Mouse (Mus musculus): ENCODE data around the gene Dennd1c. TPM values are rescaled to one million over a fixed set of nuclear protein-coding genes. Genes with fewer than 3 reads are reported as not detected.

Dennd1c gene
- polyA plus RNA-seq, 1 experiment, result 5.4 TPM

DNA sequence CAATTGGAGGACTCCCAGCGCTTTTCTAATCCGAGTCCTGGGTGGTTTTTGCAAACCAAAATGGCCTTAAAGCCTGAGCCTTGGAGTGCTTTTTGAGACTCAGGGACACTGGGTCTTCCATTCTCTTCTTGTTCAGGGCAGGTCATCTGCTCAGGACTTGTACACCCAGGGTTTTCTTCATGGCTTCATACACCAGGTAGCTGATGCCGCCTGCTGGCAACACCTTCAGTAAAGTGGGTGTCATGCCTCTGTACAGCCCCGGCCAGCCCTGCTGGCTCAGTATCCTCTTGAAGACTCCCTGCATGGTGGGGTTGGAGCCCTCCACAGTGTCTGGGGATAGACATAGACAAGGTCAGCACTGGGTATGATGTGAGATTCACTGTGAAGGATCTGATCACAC lies 45.5 kb downstream of the Dennd1c start:
- TF ChIP-seq CTCF (IDR thresholded peaks at IDR 0.05; ENCODE audit: borderline replicate concordance, extremely low read depth, insufficient read depth, insufficient read length) (no peak), POLR2A (IDR thresholded peaks at IDR 0.05; ENCODE audit: borderline replicate concordance, extremely low read depth, insufficient read depth, insufficient read length, poor library complexity, severe bottlenecking) (no peak)
- no peak for DNase-seq (ENCODE audit: low read depth)

DNA sequence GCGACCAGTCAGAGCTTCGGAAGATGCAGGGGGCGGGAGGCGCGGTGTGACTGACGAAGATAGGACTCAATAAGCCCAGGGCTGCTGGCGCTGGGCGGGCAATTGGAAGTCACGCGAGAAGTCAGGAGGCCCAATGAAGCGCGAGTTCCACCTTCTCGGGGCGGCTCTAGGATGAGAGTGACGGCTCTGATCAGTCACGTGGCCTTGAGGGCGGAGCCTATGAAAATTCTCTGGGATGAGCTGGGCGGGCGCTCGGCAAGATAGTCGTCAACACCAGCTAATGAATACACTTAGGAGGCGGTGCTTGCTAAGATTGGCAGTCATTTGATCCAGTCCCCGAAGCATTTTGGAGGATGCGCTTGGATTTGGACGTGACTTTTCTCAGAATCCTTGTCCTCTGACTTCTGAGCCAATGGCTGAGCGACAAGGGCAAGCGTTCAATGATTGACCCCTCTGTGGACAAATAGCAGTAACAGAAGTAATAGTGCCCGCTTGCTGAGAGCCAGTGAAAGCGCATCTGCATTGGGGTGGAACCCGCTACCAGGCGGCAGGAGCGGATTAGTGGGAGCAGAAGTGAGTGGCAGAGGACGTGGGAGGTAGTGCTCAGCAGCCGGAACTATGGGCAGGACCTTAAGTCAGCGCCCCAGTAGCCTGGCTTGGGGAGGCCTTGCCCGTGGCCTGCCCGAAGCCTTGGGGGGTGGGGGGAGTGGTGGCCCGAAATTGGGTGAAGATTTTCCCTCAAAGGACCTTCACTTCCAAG lies 46.5 kb downstream of the Dennd1c start:
- peak; percentile 63; the same call in 1 of the 2 replicates for TF ChIP-seq POLR2A (IDR thresholded peaks at IDR 0.05; ENCODE audit: borderline replicate concordance, extremely low read depth, insufficient read depth, insufficient read length, poor library complexity, severe bottlenecking)
- no peak for TF ChIP-seq CTCF (IDR thresholded peaks at IDR 0.05; ENCODE audit: borderline replicate concordance, extremely low read depth, insufficient read depth, insufficient read length)
- peak; percentile 100 for DNase-seq (ENCODE audit: low read depth)

DNA sequence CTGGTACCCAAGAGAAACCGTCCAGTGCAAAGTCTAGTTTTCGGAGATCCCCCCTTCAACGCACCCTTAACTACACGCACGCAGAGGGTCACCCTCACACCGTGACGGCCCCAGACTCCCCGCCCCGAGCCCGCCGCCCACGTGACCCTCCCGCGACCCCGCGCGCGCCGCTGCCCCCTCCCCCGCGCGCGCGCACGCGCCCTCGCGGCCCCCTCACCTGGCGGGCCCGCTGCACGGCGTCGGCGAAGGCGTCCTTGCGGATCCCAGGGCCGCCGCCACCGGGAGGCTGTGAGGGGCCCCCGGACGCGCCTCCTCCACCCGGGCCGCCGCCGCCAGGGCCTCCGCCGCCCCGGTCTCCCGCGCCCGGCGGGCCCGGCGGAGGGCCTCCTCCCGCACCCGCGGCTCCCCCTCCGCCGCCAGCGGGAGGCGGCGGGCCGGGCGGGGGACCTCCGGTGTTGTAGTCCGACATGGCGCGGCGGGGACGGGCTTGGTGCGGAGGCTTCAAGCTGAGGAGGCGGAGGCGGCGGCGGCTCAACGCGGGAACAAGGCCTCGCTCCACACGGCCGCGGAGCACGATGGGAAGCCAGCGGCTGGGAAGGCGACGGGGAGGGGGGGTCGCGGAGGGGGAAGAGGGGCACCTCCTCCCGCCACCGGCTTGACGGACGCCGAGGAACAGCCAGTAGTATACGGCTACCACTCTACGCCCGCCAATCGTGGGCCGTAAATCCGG lies 47.2 kb downstream of the Dennd1c start, which contains the start of gene Khsrp:
TSS of gene Khsrp (minus strand) at position 592 of the 730 bp plus-strand sequence.
- TF ChIP-seq POLR2A (IDR thresholded peaks at IDR 0.05; ENCODE audit: borderline replicate concordance, extremely low read depth, insufficient read depth, insufficient read length, poor library complexity, severe bottlenecking), result peak; percentile 84
- no peak for TF ChIP-seq CTCF (IDR thresholded peaks at IDR 0.05; ENCODE audit: borderline replicate concordance, extremely low read depth, insufficient read depth, insufficient read length)
- peak; percentile 51 for DNase-seq (ENCODE audit: low read depth)

GRCm38 (mm10) chr17:57029691-57030090 lies 48.6 kb downstream of the Dennd1c start:
- TF ChIP-seq CTCF (IDR thresholded peaks at IDR 0.05; ENCODE audit: borderline replicate concordance, extremely low read depth, insufficient read depth, insufficient read length) (no peak), POLR2A (IDR thresholded peaks at IDR 0.05; ENCODE audit: borderline replicate concordance, extremely low read depth, insufficient read depth, insufficient read length, poor library complexity, severe bottlenecking) (no peak)
- DNase-seq (ENCODE audit: low read depth), result no peak

GRCm38 (mm10) chr17:57027471-57027870 lies 50.8 kb downstream of the Dennd1c start:
- TF ChIP-seq CTCF (IDR thresholded peaks at IDR 0.05; ENCODE audit: borderline replicate concordance, extremely low read depth, insufficient read depth, insufficient read length), result no peak
- no peak for TF ChIP-seq POLR2A (IDR thresholded peaks at IDR 0.05; ENCODE audit: borderline replicate concordance, extremely low read depth, insufficient read depth, insufficient read length, poor library complexity, severe bottlenecking)

DNA sequence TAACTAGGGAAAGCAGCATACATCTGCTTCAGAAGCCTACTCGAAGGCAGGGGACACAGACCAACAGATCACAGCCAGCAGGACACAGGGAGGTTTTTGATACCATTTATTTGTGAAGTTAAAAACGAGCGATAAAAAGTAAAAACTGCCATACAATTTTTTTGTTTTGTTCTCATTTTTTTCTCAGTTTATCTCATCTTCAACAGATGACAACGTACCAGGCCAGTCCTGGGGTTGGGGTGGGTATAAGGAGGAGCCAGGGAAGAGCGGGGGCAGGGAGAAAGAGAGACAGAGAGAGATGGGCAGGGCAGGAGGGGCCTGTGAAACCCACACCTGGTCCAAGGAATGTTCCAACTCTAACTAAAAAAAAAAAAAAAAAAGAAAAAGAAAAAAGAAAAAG lies 57.4 kb downstream of the Dennd1c start:
- no peak for DNase-seq (ENCODE audit: low read depth)

More at GRCm38 (mm10) chr17:57027471-57027870, 50.8 kb downstream of the Dennd1c start:
- DNase-seq (ENCODE audit: low read depth), result no peak

GRCm38 (mm10) chr17:57019693-57020092 lies 58.6 kb downstream of the Dennd1c start:
- DNase-seq (ENCODE audit: low read depth), result no peak
- no peak for TF ChIP-seq CTCF (IDR thresholded peaks at IDR 0.05; ENCODE audit: borderline replicate concordance, extremely low read depth, insufficient read depth, insufficient read length)
- TF ChIP-seq POLR2A (IDR thresholded peaks at IDR 0.05; ENCODE audit: borderline replicate concordance, extremely low read depth, insufficient read depth, insufficient read length, poor library complexity, severe bottlenecking), result no peak

More for the DNA sequence above, 57.4 kb downstream of the Dennd1c start:
- TF ChIP-seq CTCF (IDR thresholded peaks at IDR 0.05; ENCODE audit: borderline replicate concordance, extremely low read depth, insufficient read depth, insufficient read length), result no peak
- no peak for TF ChIP-seq POLR2A (IDR thresholded peaks at IDR 0.05; ENCODE audit: borderline replicate concordance, extremely low read depth, insufficient read depth, insufficient read length, poor library complexity, severe bottlenecking)

Other genes starting within 250 kb of the Dennd1c start
- 7.8 and 11.1 TPM in 2 replicates for gene Rfx2, start 247.5 kb downstream of the Dennd1c start, polyA plus RNA-seq (2012; rRNA removed)
- gene Acsbg2, start 204.1 kb downstream of the Dennd1c start, polyA plus RNA-seq (2012; rRNA removed), result not detected in 2 replicates
- gene 1700061G19Rik, start 203.0 kb downstream of the Dennd1c start, polyA plus RNA-seq (2012; rRNA removed), result 0.03 and 0.07 TPM in 2 replicates
- 149 and 153 TPM in 2 replicates for gene Mllt1, start 143.1 kb downstream of the Dennd1c start, polyA plus RNA-seq (2012; rRNA removed)
- 0.18 TPM in 1 of 2 replicates, not detected in the other for gene Acer1, start 96.4 kb downstream of the Dennd1c start, polyA plus RNA-seq (2012; rRNA removed)
- 151 and 219 TPM in 2 replicates for gene Clpp, start 88.2 kb downstream of the Dennd1c start, polyA plus RNA-seq (2012; rRNA removed)
- 30.2 and 40.4 TPM in 2 replicates for gene Alkbh7, start 81.2 kb downstream of the Dennd1c start, polyA plus RNA-seq (2012; rRNA removed)
- gene Pspn, start 78.5 kb downstream of the Dennd1c start, polyA plus RNA-seq (2012; rRNA removed), result 0.28 and 0.33 TPM in 2 replicates
- gene Gtf2f1, start 67.2 kb downstream of the Dennd1c start, polyA plus RNA-seq (2012; rRNA removed), result 57.1 and 64.6 TPM in 2 replicates
- 0.08 TPM in 1 of 2 replicates, not detected in the other for gene Gm17949, start 67.0 kb downstream of the Dennd1c start, polyA plus RNA-seq (2012; rRNA removed)
- 112 and 116 TPM in 2 replicates for gene Khsrp, start 47.0 kb downstream of the Dennd1c start, polyA plus RNA-seq (2012; rRNA removed)
- gene Slc25a41, start 36.9 kb downstream of the Dennd1c start, polyA plus RNA-seq (2012; rRNA removed), result 0.12 and 0.16 TPM in 2 replicates
- 2.5 and 3.2 TPM in 2 replicates for gene Crb3, start 19.4 kb downstream of the Dennd1c start, polyA plus RNA-seq (2012; rRNA removed)
- 71.2 and 111 TPM in 2 replicates for gene Slc25a23, start 18.7 kb downstream of the Dennd1c start, polyA plus RNA-seq (2012; rRNA removed)
- gene Tubb4a, start 9.3 kb upstream of the Dennd1c start, polyA plus RNA-seq (2012; rRNA removed), result 182 and 314 TPM in 2 replicates
- 7.1 and 8.8 TPM in 2 replicates for gene Tnfsf9, start 26.8 kb upstream of the Dennd1c start, polyA plus RNA-seq (2012; rRNA removed)
- gene Cd70, start 71.3 kb upstream of the Dennd1c start, polyA plus RNA-seq (2012; rRNA removed), result 0.55 and 0.82 TPM in 2 replicates
- gene Tnfsf14, start 115.7 kb upstream of the Dennd1c start, polyA plus RNA-seq (2012; rRNA removed), result 0.10 and 0.14 TPM in 2 replicates
- gene C3, start 149.6 kb upstream of the Dennd1c start, polyA plus RNA-seq (2012; rRNA removed), result 1.0 and 2.0 TPM in 2 replicates
- 18.3 and 20.8 TPM in 2 replicates for gene Gpr108, start 169.9 kb upstream of the Dennd1c start, polyA plus RNA-seq (2012; rRNA removed)
- gene Trip10, start 170.9 kb upstream of the Dennd1c start, polyA plus RNA-seq (2012; rRNA removed), result 11.7 and 11.9 TPM in 2 replicates
- 0.82 and 0.86 TPM in 2 replicates for gene Vav1, start 200.6 kb upstream of the Dennd1c start, polyA plus RNA-seq (2012; rRNA removed)

Measured in brain, embryonic 14.5 days (tissue).